Mouse (Mus musculus) lung, embryonic 16.5 days (tissue): Measurements from ENCODE around the gene Ptpn9. TPM values are rescaled to one million over a fixed set of nuclear protein-coding genes. Genes with fewer than 3 reads are reported as not detected.
A peak's percentile ranks its signal among the peaks of the same experiment; 100 is the strongest.

Experiments
- ATAC-seq: fragments of 200-750 bp; cut with Nextera tagmentation; 2 replicates; pipeline ENCODE4 v1.8.0; 2017; ENCODE audit warnings: low read depth, mild to moderate bottlenecking, moderate library complexity
- H3K27ac ChIP-seq: fragments of 300-500 bp; sonication (generic); 2 replicates; pipeline ENCODE4 v1.5.1; 2014; ENCODE audit warnings: mild to moderate bottlenecking, control low read depth, low read length
- H3K27me3 ChIP-seq: fragments of 300-500 bp; sonication (generic); 2 replicates; pipeline ENCODE4 v1.6.1; 2014; ENCODE audit warnings: low read depth, low read length, mixed read lengths; ENCODE audit not compliant: control insufficient read depth, insufficient read depth
- H3K36me3 ChIP-seq: fragments of 300-500 bp; sonication (generic); 2 replicates; pipeline ENCODE4 v1.6.1; 2014; ENCODE audit warnings: low read length; ENCODE audit not compliant: control insufficient read depth, insufficient read depth
- H3K4me1 ChIP-seq: fragments of 300-500 bp; sonication (generic); replicated peaks from 2 replicates; pipeline ENCODE4 v1.6.1; 2014; ENCODE audit warnings: low read length, mixed read lengths; ENCODE audit not compliant: control insufficient read depth, insufficient read depth
- H3K4me2 ChIP-seq: fragments of 300-500 bp; sonication (generic); 2 replicates; pipeline ENCODE4 v1.6.1; 2014; ENCODE audit warnings: low read depth, low read length, control low read depth
- H3K4me3 ChIP-seq: fragments of 300-500 bp; sonication (generic); 2 replicates; pipeline ENCODE4 v1.5.1; 2014; ENCODE audit warnings: mild to moderate bottlenecking, low read length, control low read depth
- H3K9ac ChIP-seq: fragments of 300-500 bp; sonication (generic); 2 replicates; pipeline ENCODE4 v1.6.1; 2014; ENCODE audit warnings: low read length, control low read depth
- H3K9me3 ChIP-seq: fragments of 300-500 bp; sonication (generic); 2 replicates; pipeline ENCODE4 v1.6.1; 2016; ENCODE audit warnings: low read length; ENCODE audit not compliant: control insufficient read depth
- WGBS: fragments of 180-500 bp; shearing (Covaris S2); extraction: QIAGEN DNeasy Blood & Tissue Kit; methylation state at CpG from one replicate; pipeline ENCODE4 v1.1.7; 2014; 5-methylcytosine and 5-hydroxymethylcytosine counted together
- polyA plus RNA-seq: library from polyadenylated mRNA; unstranded; fragments of >200 nt; fragmentation: Nextera tagmentation; extraction: Ambion mirVana; gene quantifications from 2 replicates; pipeline ENCODE4 v1.2.1, GENCODE M21; 2015

The Ptpn9 gene
- polyA plus RNA-seq, 1 experiment from 2014 or later: 21.7 TPM

- Histone ChIP-seq H3K4me2 (peak overlapping the region; percentile 92), H3K27me3 (no peaks in the 10 kb centered on the region), H3K9me3 (no peaks in the 10 kb centered on the region), H3K4me3 (peak overlapping the region; percentile 99), H3K36me3 (no peaks in the 10 kb centered on the region), H3K27ac (peak overlapping the region; percentile 100), H3K4me1 (peaks cover 11% of the 10 kb centered on the region), H3K9ac (peak overlapping the region; percentile 92)
- whole genome bisulfite sequencing: under 1% methylated on average over 43 of the region's 43 CpGs
- ATAC-seq: peak; percentile 78
These were observed 81.1 kb downstream of the Ptpn9 start for GRCm38 (mm10) chr9:57075681-57076381.

GRCm38 (mm10) chr9:57076701-57077660, 82.3 kb downstream of the Ptpn9 start:
- H3K9me3 ChIP-seq: no peaks in the 10 kb centered on the region
- peak overlapping the region; percentile 83 for H3K4me2 ChIP-seq
- H3K4me1 ChIP-seq: peaks cover 11% of the 10 kb centered on the region
- H3K27me3 ChIP-seq: no peaks in the 10 kb centered on the region
- peak overlapping the region; percentile 99 for H3K4me3 ChIP-seq
- peak; percentile 31 for ATAC-seq
- H3K27ac ChIP-seq: peak overlapping the region; percentile 100
- under 1% methylated on average over 55 of the region's 72 CpGs for WGBS
- peak overlapping the region; percentile 92 for H3K9ac ChIP-seq
- no peaks in the 10 kb centered on the region for H3K36me3 ChIP-seq

DNA sequence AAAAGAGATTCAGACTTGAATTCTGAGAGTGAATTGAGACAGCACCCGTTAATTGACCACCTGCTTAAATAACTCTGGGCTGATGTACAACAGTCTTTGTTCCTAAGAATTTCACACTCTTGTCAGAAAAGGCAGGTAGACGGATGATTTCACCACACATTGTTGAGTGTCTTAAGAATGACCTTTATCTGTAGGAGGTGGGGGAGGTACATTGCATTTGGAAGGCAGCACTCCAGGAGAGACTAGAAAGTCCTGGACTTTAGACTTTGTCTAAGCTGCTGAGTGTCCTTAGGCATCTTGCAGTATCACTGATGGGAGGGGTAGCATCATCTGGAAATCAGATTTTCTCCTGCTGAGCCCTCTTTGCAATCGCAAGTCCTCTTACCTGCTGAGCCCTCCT, 87.5 kb downstream of the Ptpn9 start:
- peaks cover 7% of the 10 kb centered on the region for H3K36me3 ChIP-seq
- H3K9ac ChIP-seq: no peak overlapping the region
- no peak overlapping the region for H3K4me3 ChIP-seq
- no peak for ATAC-seq
- peaks cover 3% of the 10 kb centered on the region; the same call in 1 of the 2 replicates for H3K4me1 ChIP-seq
- no peaks in the 10 kb centered on the region for H3K27me3 ChIP-seq
- WGBS: 70% methylated on average over 3 of the region's 3 CpGs
- H3K27ac ChIP-seq: no peak overlapping the region
- H3K4me2 ChIP-seq: no peak overlapping the region
- H3K9me3 ChIP-seq: no peaks in the 10 kb centered on the region

Other genes starting within 250 kb of the Ptpn9 start
- gene Lingo1, start 198.5 kb upstream of the Ptpn9 start, polyA plus RNA-seq: 3.2 and 3.3 TPM in 2 replicates
- gene Odf3l1, start 130.2 kb upstream of the Ptpn9 start, polyA plus RNA-seq: 0.20 and 1.1 TPM in 2 replicates
- gene Cspg4, start 129.9 kb upstream of the Ptpn9 start, polyA plus RNA-seq: 23.9 and 26.5 TPM in 2 replicates
- gene Snx33, start 66.6 kb upstream of the Ptpn9 start, polyA plus RNA-seq: 11.8 and 12.2 TPM in 2 replicates
- gene Imp3, start 57.4 kb upstream of the Ptpn9 start, polyA plus RNA-seq: 73.3 and 80.2 TPM in 2 replicates
- 22.0 and 23.4 TPM in 2 replicates for gene Snupn, start 44.0 kb upstream of the Ptpn9 start, polyA plus RNA-seq
- 31.3 and 33.6 TPM in 2 replicates for gene Sin3a, start 77.1 kb downstream of the Ptpn9 start, polyA plus RNA-seq
- 65.0 and 74.5 TPM in 2 replicates for gene Man2c1, start 135.8 kb downstream of the Ptpn9 start, polyA plus RNA-seq
- gene Neil1, start 153.4 kb downstream of the Ptpn9 start, polyA plus RNA-seq: 8.8 and 9.3 TPM in 2 replicates
- 96.0 and 106 TPM in 2 replicates for gene Commd4, start 163.4 kb downstream of the Ptpn9 start, polyA plus RNA-seq
- not detected in 2 replicates for gene Trcg1, start 241.6 kb downstream of the Ptpn9 start, polyA plus RNA-seq